Mouse (Mus musculus) left cerebral cortex, adult 2 months (tissue): Measurements from ENCODE around the gene Ppm1m. TPM values are rescaled to one million over a fixed set of nuclear protein-coding genes. Genes with fewer than 3 reads are reported as not detected.

Source experiments
- DNase-seq, 2 experiments: peaks; one replicate each; pipeline ENCODE4 v3.0.0; 2021 to 2022; ENCODE audit warnings: low spot score in 2 of 2, mixed read lengths in 1 of 2; ENCODE audit errors: extremely low spot score in 1 of 2
- H3K27ac ChIP-seq: fragments of 200-600 bp; 2 replicates; pipeline ENCODE4 v1.8.1; 2022
- H3K4me3 ChIP-seq: fragments of 200-600 bp; 2 replicates; pipeline ENCODE4 v1.8.1; 2022
- CTCF ChIP-seq: fragments of 200-600 bp; IDR thresholded peaks from 2 replicates; pipeline ENCODE4 v1.8.1; 2022; ENCODE audit warnings: antibody characterized with exemption, mild to moderate bottlenecking, moderate library complexity
- intact Hi-C: fragments of 180-260 bp; cut with DNase I; formaldehyde crosslinking; loops from one replicate; pipeline ENCODE4 v1.15.1; 2025
- total RNA-seq, 2 experiments: library from RNA; stranded (reverse); gene quantifications; 2 replicates each; pipeline ENCODE4 v1.2.3; 2021

Ppm1m gene
- total RNA-seq, 2 experiments from 2014 or later = 22.2 to 26.4 TPM

GRCm38 (mm10) chr9:106212594-106212981, 13.0 kb upstream of the Ppm1m start:
- Histone ChIP-seq H3K4me3 (no peak overlapping the region), H3K27ac (no peak overlapping the region)
- DNase-seq = no peak
- TF ChIP-seq CTCF = no peak
- intact Hi-C loops = loop anchor here (10.0 kb wide), 1 partner anchor 212 kb away; the partner anchor contains the start of gene Rpl29

GRCm38 (mm10) chr9:106211680-106212593, 12.4 kb upstream of the Ppm1m start:
- peak; percentile 81 to 82 for DNase-seq
- no peak; the same call in none of the 2 replicates for TF ChIP-seq CTCF
- H3K27ac ChIP-seq = peak overlapping the region; percentile 61
- intact Hi-C loops = loop anchor here (10.0 kb wide), 1 partner anchor 213 kb away; the partner anchor contains the start of gene Rpl29
- peak overlapping the region; percentile 29 for H3K4me3 ChIP-seq

- Histone ChIP-seq H3K4me3 (no peak overlapping the region; the same call in 1 of the 2 replicates), H3K27ac (no peak overlapping the region; the same call in 1 of the 2 replicates)
- TF ChIP-seq CTCF = no peak
- DNase-seq = no peak
- intact Hi-C loops = loop anchor here (10.0 kb wide), 1 partner anchor 214 kb away; the partner anchor contains the start of gene Rpl29
Measured at GRCm38 (mm10) chr9:106210853-106211609, 11.5 kb upstream of the Ppm1m start.

DNA sequence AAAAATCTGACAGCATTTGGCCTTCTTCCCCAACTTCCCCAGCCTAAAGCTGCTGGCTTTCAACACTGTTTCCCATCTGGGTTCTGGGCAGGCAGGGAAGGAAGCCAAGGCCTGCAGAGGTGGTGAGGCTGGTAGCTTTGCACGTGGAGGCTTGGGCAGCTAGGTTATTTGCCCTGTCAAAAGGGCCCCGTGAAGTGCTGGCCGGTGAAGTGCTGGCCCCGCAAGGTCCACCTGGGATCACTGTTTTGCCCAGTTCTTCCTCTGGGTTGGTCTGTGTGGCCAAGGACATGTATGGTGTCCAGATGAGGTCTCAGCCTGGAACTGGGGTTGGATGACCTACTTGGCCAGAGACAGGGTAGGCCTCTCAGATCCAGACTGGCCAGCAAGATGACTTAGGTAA, 10.4 kb upstream of the Ppm1m start:
- intact Hi-C loops = loop anchor here (10.0 kb wide), 1 partner anchor 215 kb away; the partner anchor contains the start of gene Rpl29

DNA sequence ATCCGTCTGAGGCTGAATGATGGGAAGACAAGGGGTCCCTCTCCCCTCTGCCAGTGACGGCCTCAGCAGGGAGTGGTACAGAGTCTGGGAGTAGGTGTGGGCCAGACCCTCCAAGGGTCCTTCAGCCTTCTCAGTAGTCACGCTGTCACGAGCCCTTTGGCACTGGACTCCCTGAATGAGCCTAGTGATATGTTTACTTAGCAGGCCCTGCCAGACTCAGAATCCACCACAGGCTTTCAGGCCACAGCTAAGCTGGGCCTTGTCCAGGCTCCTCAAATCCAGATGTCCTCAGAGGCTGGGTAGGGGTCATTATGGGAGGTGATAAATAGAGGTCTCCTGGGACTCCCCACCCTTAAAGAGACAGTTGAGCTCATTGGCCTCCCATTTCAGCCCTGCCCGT, 8.6 kb upstream of the Ppm1m start:
- Histone ChIP-seq H3K27ac (no peak overlapping the region), H3K4me3 (no peak overlapping the region)
- no peak for TF ChIP-seq CTCF
- intact Hi-C loops = no loop called here
- no peak for DNase-seq

More for the DNA sequence above, 10.4 kb upstream of the Ppm1m start:
- DNase-seq = no peak
- peak overlapping the region; percentile 54 for H3K27ac ChIP-seq
- no peak for TF ChIP-seq CTCF
- H3K4me3 ChIP-seq = no peak overlapping the region

DNA sequence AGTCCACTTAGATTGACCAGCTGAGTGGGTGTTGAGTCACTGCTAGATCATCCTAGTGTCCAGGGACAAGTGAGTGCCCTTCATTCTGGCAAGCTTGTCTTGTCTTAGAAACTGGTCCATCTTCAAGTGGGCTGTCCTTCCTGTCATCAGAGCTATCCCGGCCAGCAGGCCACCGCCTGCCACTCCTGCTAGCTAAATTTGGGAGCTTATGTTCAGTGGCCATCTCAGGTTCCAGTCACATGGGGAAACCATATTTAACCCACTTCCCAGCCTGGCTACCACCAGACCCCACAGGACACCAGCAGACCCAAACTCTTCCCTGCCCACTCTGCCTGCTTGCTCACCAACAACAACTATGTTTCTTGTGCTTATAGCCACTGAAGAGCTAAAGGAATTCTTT, 7.0 kb upstream of the Ppm1m start:
- H3K4me3 ChIP-seq = peak overlapping the region; percentile 11
- intact Hi-C loops = no loop called here
- DNase-seq = no peak
- peak overlapping the region; percentile 32 for H3K27ac ChIP-seq
- TF ChIP-seq CTCF = no peak

- Histone ChIP-seq H3K4me3 (peak overlapping the region; percentile 6; the same call in 1 of the 2 replicates), H3K27ac (peak overlapping the region; percentile 53)
- no peak for TF ChIP-seq CTCF
- intact Hi-C loops = no loop called here
- DNase-seq = no peak
Measured at GRCm38 (mm10) chr9:106205713-106206290, 6.3 kb upstream of the Ppm1m start.

GRCm38 (mm10) chr9:106203990-106204851, 4.7 kb upstream of the Ppm1m start:
- peak overlapping the region; percentile 99 for H3K27ac ChIP-seq
- peak overlapping the region; percentile 60 for H3K4me3 ChIP-seq
- no peak for DNase-seq
- no peak for TF ChIP-seq CTCF
- intact Hi-C loops = loop anchor here (2.0 kb wide), 1 partner anchor 33 kb away; the partner anchor contains the start of gene Wdr82

DNA sequence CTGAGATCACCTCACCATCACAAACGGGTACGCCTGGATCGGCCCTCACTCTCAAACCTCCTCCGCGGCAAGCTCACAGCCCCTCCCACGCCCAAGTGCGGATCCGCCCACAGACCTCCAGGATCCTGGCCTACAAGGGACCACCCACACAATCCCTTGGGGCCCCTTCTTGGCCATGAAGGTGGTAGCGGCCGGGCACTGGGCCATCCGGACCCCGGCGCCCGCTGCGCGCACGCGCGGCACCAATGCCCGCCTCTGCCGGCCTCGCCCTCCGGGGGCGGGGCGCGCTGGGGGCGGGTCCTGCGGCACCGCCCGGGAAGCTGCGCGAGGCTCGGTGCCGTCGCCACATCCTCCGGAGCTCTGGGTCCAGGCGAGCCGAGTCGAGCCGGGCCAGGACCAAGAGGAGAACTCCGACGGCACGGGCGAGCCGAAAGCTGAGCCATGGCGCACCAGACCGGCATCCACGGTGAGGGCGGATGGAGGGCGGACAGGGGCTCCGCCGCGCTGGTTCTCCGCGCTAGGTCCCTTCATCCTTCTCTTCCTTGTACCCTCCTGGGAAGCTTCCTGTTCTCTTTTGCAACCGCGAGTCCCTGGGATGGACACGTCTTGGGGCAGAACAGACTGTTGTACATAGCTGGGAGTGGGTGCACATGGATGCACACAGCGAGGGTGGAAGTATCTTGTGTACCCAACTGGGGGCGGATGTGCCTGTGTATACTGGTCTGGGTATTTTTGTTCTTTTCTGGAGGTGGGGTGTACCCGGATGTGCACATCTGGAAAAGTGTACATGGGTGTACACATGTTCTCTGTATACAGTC, 3.5 kb upstream of the Ppm1m start, which contains the start of gene Twf2:
Gene Twf2 (plus strand): TSS at position 290 of the 818 bp plus-strand sequence.
- peak within 1 kb of the TSS; percentile 60 for H3K4me3 ChIP-seq
- intact Hi-C loops = loop anchor here (2.0 kb wide), 1 partner anchor 32 kb away; the partner anchor contains the start of gene Wdr82
- peak; percentile 89 to 92 for DNase-seq
- H3K27ac ChIP-seq = peak within 1 kb of the TSS; percentile 99
- TF ChIP-seq CTCF = no peak

DNA sequence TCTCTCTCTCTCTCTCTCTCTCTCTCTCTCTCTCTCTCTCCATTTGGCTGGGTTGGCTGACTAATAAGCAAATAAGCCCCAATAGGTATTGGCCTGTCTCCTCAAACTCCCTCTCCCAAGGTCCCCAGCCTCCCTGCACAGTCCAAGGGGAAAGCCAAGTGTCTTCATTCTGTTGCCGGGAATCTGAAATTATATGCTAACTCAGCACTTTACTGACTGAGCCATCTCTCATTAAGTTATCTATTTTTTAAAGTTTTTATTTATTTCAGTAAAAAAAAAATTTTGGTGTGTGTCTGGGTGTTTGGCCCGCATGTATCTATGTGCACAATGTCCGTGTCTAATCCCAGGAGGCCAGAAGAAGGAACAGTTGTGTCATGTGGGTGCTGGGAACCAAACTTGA, 2.3 kb upstream of the Ppm1m start:
- no peak for DNase-seq
- H3K4me3 ChIP-seq = peak overlapping the region; percentile 60; the same call in 1 of the 2 replicates
- intact Hi-C loops = loop anchor here (2.0 kb wide), 1 partner anchor 31 kb away; the partner anchor contains the start of gene Wdr82
- H3K27ac ChIP-seq = no peak overlapping the region
- TF ChIP-seq CTCF = no peak
